Mouse (Mus musculus) bone marrow, adult 2 months (tissue): ENCODE measurements around the gene Inpp4a.

Source experiments
- CTCF ChIP-seq: fragments of 200-500 bp; IDR thresholded peaks from 2 replicates; pipeline ENCODE4 v1.5.1; 2011; ENCODE audit warnings: low read length, control low read depth; ENCODE audit not compliant: control insufficient read depth, insufficient read depth
- POLR2A ChIP-seq: fragments of 200-500 bp; IDR thresholded peaks from 2 replicates; pipeline ENCODE4 v1.6.1; 2011; ENCODE audit warnings: low read depth, mild to moderate bottlenecking, control low read depth, low read length, borderline replicate concordance; ENCODE audit not compliant: control insufficient read depth

DNA sequence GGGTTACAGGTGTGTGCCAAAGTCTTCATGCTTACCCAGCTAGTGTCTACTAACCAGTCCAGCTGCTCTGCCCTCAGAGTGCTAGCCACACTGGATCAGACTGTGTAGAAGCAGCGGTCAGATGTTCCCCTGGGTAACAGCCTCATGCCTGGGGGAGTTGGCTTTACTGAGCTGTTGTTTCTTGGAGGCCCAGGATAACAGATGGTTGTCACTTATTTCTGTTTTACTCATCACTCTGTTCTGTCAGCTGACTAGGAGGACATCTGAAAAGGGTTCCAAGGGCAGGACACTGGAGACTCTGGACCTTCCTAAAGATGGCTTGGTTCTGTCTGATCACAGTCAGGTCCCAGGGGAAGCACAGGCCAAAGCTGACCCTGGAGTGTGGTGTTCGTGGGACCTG lies 36.4 kb downstream of the Inpp4a start:
- no peak for TF ChIP-seq CTCF
- TF ChIP-seq POLR2A = no peak
